Mouse (Mus musculus) heart, adult 11 months (tissue): ENCODE results near the gene Zdhhc9.

Experiments used
- DNase-seq: peaks from one replicate; pipeline ENCODE4 v3.0.0; 2022

Gene Zdhhc9

DNA sequence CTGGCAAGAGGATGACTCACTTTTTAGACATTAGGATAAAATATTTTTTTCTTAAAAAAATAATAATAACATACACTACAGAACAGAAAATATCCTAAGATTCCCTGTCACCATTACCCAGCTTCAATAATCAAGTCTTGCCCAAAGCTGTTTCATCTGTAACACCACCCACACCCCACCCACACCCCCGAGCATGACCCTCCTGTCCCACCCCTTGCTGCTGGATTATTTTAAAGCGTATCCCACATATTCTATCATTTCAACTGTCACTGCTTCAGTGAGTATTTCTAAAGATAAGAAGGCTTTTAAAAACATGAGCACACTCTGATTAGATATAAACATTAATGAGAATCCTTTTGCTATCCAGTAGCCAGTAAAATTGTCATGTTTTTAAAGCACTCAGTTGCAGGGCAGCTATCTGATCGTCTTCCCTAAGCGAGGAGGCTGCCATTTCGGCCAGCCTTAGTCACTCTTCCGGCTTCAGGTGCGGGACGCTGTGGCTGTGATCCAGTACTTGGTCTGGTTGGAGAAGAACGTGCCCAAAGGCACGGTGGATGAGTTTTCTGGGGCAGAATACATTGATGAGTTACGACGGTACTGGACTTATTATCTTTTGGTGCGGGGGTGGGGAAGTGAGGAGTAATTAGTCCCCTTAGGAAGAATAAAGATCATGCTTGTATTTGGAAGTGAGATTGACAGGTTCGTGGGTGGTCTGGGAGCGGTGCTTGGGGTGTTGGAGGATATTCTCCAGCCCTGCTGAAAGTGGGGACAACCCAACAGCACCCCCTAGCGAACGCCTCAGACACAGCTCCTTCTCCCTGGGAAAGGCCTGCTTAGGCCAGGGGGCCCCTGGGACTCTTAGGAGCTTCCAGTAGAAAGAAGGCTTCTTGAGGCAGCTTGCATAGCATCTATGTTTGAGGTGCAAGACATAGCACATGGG, 84.3 kb downstream of the Zdhhc9 start:
- peak; percentile 94 for DNase-seq
